Mouse (Mus musculus) bone marrow, adult 2 months (tissue): Measurements from ENCODE around the gene Gm17545. TPM values are rescaled to one million over a fixed set of nuclear protein-coding genes. Genes with fewer than 3 reads are reported as not detected.

Source experiments
- H3K27ac ChIP-seq: fragments of 200-500 bp; 2 replicates; pipeline ENCODE4 v1.5.1; 2012; ENCODE audit warnings: low read depth, mild to moderate bottlenecking, control low read depth, inconsistent platforms, low read length; ENCODE audit not compliant: control insufficient read depth, poor library complexity, insufficient read depth
- H3K4me1 ChIP-seq: fragments of 200-500 bp; 2 replicates; pipeline ENCODE4 v1.6.1; 2011; ENCODE audit warnings: low read length; ENCODE audit not compliant: control insufficient read depth, insufficient read depth
- H3K4me3 ChIP-seq: fragments of 200-500 bp; replicated peaks from 2 replicates; pipeline ENCODE3; 2011; ENCODE audit warnings: mild to moderate bottlenecking, low read depth, low read length, control low read depth; ENCODE audit not compliant: control insufficient read depth
- CTCF ChIP-seq: fragments of 200-500 bp; IDR thresholded peaks from 2 replicates; pipeline ENCODE4 v1.5.1; 2011; ENCODE audit warnings: low read length, control low read depth; ENCODE audit not compliant: control insufficient read depth, insufficient read depth
- POLR2A ChIP-seq: fragments of 200-500 bp; IDR thresholded peaks from 2 replicates; pipeline ENCODE4 v1.6.1; 2011; ENCODE audit warnings: low read depth, mild to moderate bottlenecking, control low read depth, low read length, borderline replicate concordance; ENCODE audit not compliant: control insufficient read depth
- whole genome bisulfite sequencing: fragments of 180-500 bp; shearing (Covaris S2); methylation state at CpG from one replicate; pipeline ENCODE4 v1.1.7; 2018; 5-methylcytosine and 5-hydroxymethylcytosine counted together
- polyA plus RNA-seq: library from polyadenylated mRNA; stranded (reverse); fragments of >200 nt; gene quantifications from 2 replicates; pipeline ENCODE4 v1.2.4, GENCODE M21; 2011; ENCODE audit warnings: low replicate concordance; ENCODE audit not compliant: missing spikeins, insufficient read depth, insufficient read length

Gm17545 gene
- polyA plus RNA-seq, 1 experiment = not detected

DNA sequence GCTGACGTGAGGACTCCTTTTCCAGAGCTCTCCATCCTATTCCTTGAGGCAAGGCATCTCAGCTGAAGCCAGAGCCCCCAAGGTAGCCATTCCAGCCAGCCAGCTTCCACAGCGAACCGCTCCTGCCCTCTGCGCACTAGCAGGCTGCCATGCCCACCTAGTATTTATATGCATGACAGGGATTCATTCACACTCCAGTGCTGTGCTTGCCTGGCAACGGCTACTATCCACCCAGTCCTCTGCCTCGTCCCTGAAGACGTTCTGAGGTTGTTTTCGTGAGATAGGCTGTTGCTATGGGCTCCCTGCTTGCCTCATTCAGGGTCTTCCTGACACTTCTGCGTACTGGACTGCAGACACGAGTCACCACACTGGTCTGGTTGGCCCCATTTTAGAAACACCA, 1.4 kb upstream of the Gm17545 start:
- Histone ChIP-seq H3K4me3 (no peak overlapping the region), H3K27ac (no peak overlapping the region), H3K4me1 (peaks cover 2% of the 10 kb centered on the region; the same call in 1 of the 2 replicates)
- 79% methylated on average over 10 of the region's 10 CpGs for WGBS
- TF ChIP-seq POLR2A (no peak), CTCF (no peak)

DNA sequence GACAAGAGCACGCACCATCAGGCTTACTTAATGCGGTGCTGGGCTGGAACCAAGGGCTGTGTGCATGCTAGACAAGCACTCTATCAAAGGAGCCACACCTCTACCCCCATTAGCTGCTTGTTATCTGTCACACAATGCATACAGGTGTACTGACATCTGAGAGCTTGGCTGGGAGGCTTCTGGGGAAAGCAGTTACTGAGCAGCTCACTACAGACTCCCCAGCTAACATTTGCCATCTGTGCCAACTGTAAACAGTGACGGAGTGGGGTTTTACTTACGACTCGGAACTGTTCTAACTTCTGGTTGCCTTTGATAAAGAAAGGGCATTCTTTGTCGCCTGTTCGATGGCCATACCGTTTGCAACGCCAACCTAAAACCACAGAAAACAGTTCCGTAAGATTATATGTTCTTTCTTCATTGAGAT, 577 bp upstream of the Gm17545 start:
- Histone ChIP-seq H3K4me3 (no peak overlapping the region), H3K4me1 (peaks cover 2% of the 10 kb centered on the region; the same call in 1 of the 2 replicates), H3K27ac (no peak overlapping the region)
- no peak for TF ChIP-seq POLR2A
- TF ChIP-seq CTCF = no peak
- WGBS = 61% methylated on average over 10 of the region's 10 CpGs

DNA sequence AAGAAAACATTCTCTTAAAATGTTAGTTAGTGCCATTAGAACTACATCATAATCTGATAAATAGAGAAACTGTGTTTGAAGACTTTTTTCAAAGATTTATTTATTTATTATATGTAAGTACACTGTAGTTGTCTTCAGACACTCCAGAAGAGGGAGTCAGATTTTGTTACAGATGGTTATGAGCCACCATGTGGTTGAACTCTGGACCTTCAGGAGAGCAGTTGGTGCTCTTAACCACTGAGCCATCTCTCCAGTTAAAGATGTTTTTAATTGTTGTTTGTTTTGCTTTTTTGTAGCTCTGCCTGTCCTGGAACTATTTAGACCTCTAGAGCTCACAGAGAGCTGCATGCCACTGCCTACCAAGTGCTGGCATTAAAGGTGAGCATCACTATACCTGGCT, 951 bp downstream of the Gm17545 start:
- Histone ChIP-seq H3K27ac (no peak overlapping the region), H3K4me1 (peaks cover 2% of the 10 kb centered on the region; the same call in 1 of the 2 replicates), H3K4me3 (no peak overlapping the region)
- TF ChIP-seq CTCF (no peak), POLR2A (no peak)

DNA sequence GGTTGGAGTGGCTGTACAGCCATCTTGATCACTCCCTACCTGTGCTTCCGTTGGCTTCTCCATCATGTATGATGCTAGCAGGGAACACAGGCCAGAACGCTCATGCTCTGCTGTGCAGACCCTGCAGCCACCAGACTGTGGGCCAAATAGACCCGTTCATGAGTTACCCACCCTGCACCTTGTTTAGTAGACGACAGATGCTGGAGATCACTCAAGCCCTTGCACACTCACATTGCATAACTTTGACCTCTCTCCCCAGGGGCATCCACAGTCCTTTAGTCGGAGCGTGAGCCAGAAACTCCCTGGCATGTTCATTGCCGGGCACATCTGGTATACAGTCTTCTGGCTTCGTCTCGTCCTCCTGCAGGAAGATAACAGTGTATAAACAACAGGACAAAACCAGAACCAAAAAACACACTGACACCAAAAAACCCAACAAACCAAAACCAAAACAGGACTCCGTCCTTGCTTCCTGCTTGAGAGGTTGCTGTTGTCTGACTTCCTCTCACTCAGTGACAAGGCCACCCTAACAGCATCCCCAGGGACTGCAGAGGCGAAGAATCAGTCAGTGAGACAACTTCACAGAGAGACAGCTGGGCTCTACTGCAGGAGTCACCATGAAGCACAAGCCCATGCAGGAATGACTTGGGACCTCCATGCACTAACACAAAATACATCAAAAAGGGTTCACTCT, 3.2 kb downstream of the Gm17545 start:
- TF ChIP-seq CTCF = no peak
- TF ChIP-seq POLR2A = no peak
- Histone ChIP-seq H3K4me1 (peaks cover 2% of the 10 kb centered on the region; the same call in 1 of the 2 replicates), H3K27ac (peak overlapping the region; percentile 39), H3K4me3 (peak overlapping the region; percentile 58)
- 70% methylated on average over 11 of the region's 11 CpGs for WGBS

DNA sequence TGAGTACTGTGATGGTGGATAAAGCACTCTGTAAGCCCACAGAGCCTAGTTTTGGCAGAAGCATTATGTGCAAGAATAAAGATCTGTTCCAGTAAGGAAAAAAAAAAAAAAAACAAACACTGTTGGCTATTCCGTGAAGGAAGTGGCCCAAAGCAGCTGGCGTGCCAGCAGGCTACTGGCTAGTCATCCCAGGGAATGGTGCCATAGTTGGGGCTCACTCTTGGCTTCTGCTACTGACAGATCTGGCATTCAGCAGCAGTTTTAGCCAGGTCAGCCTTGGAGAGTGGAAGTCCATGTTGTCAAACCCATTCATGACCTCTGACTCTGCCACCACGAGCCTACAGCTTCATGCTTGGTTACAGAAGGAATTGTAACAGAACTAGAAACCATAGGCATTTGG, 7.9 kb downstream of the Gm17545 start:
- TF ChIP-seq CTCF (no peak), POLR2A (no peak)
- Histone ChIP-seq H3K4me3 (no peak overlapping the region), H3K27ac (no peak overlapping the region), H3K4me1 (peaks cover 2% of the 10 kb centered on the region; the same call in 1 of the 2 replicates)
- WGBS = 84% methylated on average over 3 of the region's 3 CpGs

DNA sequence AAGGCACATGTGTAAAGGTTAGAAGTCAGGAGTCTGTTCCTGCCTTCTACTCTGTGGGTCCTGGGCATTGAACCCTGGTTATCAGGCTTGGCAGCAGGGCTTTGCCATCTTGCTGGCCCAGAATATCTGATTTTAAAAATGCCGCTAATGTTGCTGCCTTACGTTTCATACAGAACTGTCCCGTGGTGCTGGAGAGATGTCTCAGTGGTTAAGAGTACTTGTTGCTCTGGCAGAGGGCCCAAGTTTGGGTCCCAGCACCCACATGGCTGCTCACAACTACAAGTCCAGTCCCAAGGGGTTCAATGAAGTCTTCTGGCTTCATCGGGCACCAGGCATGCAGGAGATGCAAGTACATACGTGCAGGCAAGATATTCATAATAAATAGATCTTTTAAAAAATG, 12.1 kb downstream of the Gm17545 start:
- WGBS = 80% methylated on average over 5 of the region's 5 CpGs
- no peak for TF ChIP-seq CTCF
- TF ChIP-seq POLR2A = no peak

DNA sequence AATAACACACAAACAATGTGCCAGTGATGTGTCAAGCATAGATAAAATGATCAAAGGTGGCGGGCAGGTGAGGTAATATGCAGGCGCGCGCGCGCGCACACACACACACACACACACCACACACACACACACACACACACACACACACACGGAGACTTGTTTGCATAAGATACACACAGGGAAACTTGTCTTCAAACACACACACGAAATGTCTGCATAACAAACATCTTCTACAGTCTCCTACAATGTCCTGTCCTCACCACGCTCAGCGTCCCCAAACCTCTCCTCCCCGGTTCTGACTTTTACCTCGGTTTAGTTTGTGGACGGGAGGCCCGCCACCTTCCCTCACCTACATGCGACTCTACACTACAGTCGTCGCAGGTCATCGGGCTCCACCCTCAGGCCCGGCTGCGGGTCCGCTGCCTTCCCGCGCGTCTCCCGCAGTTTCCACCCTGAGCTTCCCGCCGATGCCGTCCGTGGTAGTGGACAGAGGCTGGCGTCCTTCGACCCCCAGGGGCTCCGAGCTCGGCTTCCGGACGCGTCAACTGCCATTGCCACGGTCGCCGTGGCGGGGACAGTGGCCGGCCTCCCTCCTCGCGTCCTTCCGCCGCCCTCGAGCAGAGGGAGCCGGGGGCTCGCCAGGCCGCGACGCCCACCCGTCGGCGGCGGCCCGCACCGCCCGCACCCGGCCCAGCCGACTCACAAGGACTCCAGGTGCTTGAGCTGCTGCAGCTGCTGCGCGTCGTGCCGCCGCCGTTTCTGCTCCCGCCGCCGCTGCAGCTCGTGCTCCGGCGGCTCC, 13.5 kb downstream of the Gm17545 start:
- peak overlapping the region; percentile 100 for H3K4me3 ChIP-seq
- peak overlapping the region; percentile 97 for H3K27ac ChIP-seq
- TF ChIP-seq POLR2A (no peak), CTCF (no peak; the same call in 1 of the 2 replicates)
- WGBS = under 1% methylated on average over 73 of the region's 73 CpGs
- peaks cover 1% of the 10 kb centered on the region; the same call in 1 of the 2 replicates for H3K4me1 ChIP-seq

More for the DNA sequence above, 12.1 kb downstream of the Gm17545 start:
- Histone ChIP-seq H3K4me1 (no peaks in the 10 kb centered on the region; the same call in 1 of the 2 replicates), H3K4me3 (no peak overlapping the region), H3K27ac (no peak overlapping the region)

DNA sequence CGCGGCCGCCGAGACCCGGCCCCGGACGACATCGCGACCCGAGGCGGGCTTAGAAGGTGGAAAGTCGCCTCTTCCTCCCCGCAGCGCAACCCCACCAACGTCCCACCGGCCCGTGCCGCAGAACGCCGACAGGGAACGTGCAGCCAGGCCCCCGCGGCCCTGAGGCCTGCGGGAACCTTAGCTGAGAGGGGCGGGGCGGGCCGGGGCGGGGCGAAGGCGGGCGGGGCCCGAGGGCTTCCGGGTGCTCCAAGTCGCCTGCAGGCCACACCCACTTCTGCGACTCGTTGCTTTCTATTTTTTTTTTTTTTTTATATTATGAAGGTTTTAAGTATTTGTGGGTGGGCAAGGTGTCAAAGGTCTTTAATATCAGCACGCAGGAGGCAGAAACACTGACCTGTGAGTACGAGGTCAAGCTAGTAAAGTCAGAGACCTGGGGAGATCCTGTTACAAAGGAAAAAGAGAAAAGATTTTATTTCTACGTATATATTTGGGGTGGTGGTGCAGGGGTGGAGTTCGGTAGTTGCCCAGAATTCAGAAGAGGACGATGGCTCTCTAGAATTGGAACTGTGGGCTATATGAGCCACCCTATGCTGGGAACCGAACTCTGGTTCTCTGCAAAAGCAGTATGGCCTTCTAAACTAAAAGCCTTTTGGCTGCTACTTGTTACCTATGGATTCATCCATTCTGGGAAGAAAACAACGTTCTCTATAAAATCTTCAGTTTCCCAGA, 14.2 kb downstream of the Gm17545 start:
- TF ChIP-seq CTCF (no peak), POLR2A (peak; percentile 93)
- peaks cover 1% of the 10 kb centered on the region; the same call in 1 of the 2 replicates for H3K4me1 ChIP-seq
- peak overlapping the region; percentile 100 for H3K4me3 ChIP-seq
- 3% methylated on average over 43 of the region's 43 CpGs for WGBS
- peak overlapping the region; percentile 97 for H3K27ac ChIP-seq
